Mouse (Mus musculus) lung, postnatal 4 days (tissue): ENCODE measurements around the gene Slc25a44.
A peak's percentile ranks its signal among the peaks of the same experiment; 100 is the strongest.
"Not testable (repeated sequence)": the region's sequence is repeated elsewhere in the genome, so short reads cannot be mapped to it uniquely, and the experiment has no call there.

Experiments used
- DNase-seq, 2 experiments: peaks; one replicate each; pipeline ENCODE4 v3.0.0; 2021

The Slc25a44 gene

GRCm38 (mm10) chr3:88449395-88450023 is 24.6 kb upstream of the Slc25a44 start:
- DNase-seq = no peak

- DNase-seq = no peak
Observed at GRCm38 (mm10) chr3:88448443-88448842, 23.5 kb upstream of the Slc25a44 start.

GRCm38 (mm10) chr3:88447676-88448183 is 22.8 kb upstream of the Slc25a44 start:
- DNase-seq = no peak

- no peak for DNase-seq
Observed at GRCm38 (mm10) chr3:88446471-88447123, 21.7 kb upstream of the Slc25a44 start.

- peak; percentile 51 to 62 for DNase-seq
Observed at GRCm38 (mm10) chr3:88442888-88443287, 17.9 kb upstream of the Slc25a44 start.

- no peak for DNase-seq
Observed at GRCm38 (mm10) chr3:88442488-88442887, 17.5 kb upstream of the Slc25a44 start.

GRCm38 (mm10) chr3:88440500-88441381 is 15.8 kb upstream of the Slc25a44 start:
- peak in 1 of 2 experiments; percentile 58 for DNase-seq

GRCm38 (mm10) chr3:88439582-88439981 is 14.6 kb upstream of the Slc25a44 start:
- no peak for DNase-seq

GRCm38 (mm10) chr3:88437454-88437853 is 12.5 kb upstream of the Slc25a44 start:
- DNase-seq = no peak

GRCm38 (mm10) chr3:88436395-88437201 is 11.7 kb upstream of the Slc25a44 start:
- peak; percentile 74 to 75 for DNase-seq

GRCm38 (mm10) chr3:88435515-88435914 is 10.6 kb upstream of the Slc25a44 start:
- peak in 1 of 2 experiments; percentile 17 for DNase-seq

GRCm38 (mm10) chr3:88428639-88429038 is 3.7 kb upstream of the Slc25a44 start:
- not testable (repeated sequence) for DNase-seq

- DNase-seq = no peak
Observed at GRCm38 (mm10) chr3:88427342-88427905, 2.5 kb upstream of the Slc25a44 start.

GRCm38 (mm10) chr3:88425708-88426420 is 925 bp upstream of the Slc25a44 start:
- no peak for DNase-seq

GRCm38 (mm10) chr3:88425330-88425689 is 371 bp upstream of the Slc25a44 start:
- DNase-seq = no peak

- DNase-seq = peak; percentile 37 to 70
Observed at GRCm38 (mm10) chr3:88422020-88422720, 2.8 kb downstream of the Slc25a44 start.

GRCm38 (mm10) chr3:88420771-88421170 is 4.2 kb downstream of the Slc25a44 start:
- DNase-seq = no peak

GRCm38 (mm10) chr3:88418016-88418415 is 6.9 kb downstream of the Slc25a44 start:
- DNase-seq = peak in 1 of 2 experiments; percentile 24

GRCm38 (mm10) chr3:88415668-88416067 is 9.3 kb downstream of the Slc25a44 start:
- DNase-seq = no peak

GRCm38 (mm10) chr3:88412636-88413035 is 12.3 kb downstream of the Slc25a44 start:
- DNase-seq = no peak

GRCm38 (mm10) chr3:88411681-88412080 is 13.3 kb downstream of the Slc25a44 start:
- DNase-seq = no peak
